Mouse (Mus musculus) spleen, postnatal 36 days (tissue): ENCODE measurements around the gene Col6a4.
A peak's percentile ranks its signal among the peaks of the same experiment; 100 is the strongest.

Experiments
- DNase-seq, 2 experiments: peaks; one replicate each; pipeline ENCODE4 v3.0.0; 2022; ENCODE audit warnings: low spot score in 2 of 2, mixed read lengths in 1 of 2

The Col6a4 gene

GRCm38 (mm10) chr9:106096683-106097082 is at the start of gene Col6a4:
Col6a4 (minus strand) TSS chr9:106096783.
- DNase-seq: no peak

GRCm38 (mm10) chr9:106145582-106145981 is 49.0 kb upstream of the Col6a4 start:
- DNase-seq: no peak

GRCm38 (mm10) chr9:106144176-106144575 is 47.6 kb upstream of the Col6a4 start:
- DNase-seq: no peak

GRCm38 (mm10) chr9:106141955-106142354 is 45.4 kb upstream of the Col6a4 start:
- DNase-seq: no peak

GRCm38 (mm10) chr9:106139763-106140162 is 43.2 kb upstream of the Col6a4 start:
- no peak for DNase-seq

GRCm38 (mm10) chr9:106137671-106138216 is 41.2 kb upstream of the Col6a4 start:
- DNase-seq: no peak

GRCm38 (mm10) chr9:106130250-106130649 is 33.7 kb upstream of the Col6a4 start:
- no peak for DNase-seq

- DNase-seq: no peak
These were observed 32.5 kb upstream of the Col6a4 start for GRCm38 (mm10) chr9:106129072-106129471.

- DNase-seq: no peak
These were observed 30.2 kb upstream of the Col6a4 start for GRCm38 (mm10) chr9:106126786-106127251.

- DNase-seq: peak; percentile 10
These were observed 27.0 kb upstream of the Col6a4 start for GRCm38 (mm10) chr9:106123599-106123998.

- DNase-seq: no peak
These were observed 22.5 kb upstream of the Col6a4 start for GRCm38 (mm10) chr9:106119075-106119474.

- no peak for DNase-seq
These were observed 19.3 kb upstream of the Col6a4 start for GRCm38 (mm10) chr9:106115801-106116424.

GRCm38 (mm10) chr9:106112770-106113423 is 16.3 kb upstream of the Col6a4 start:
- DNase-seq: peak; percentile 13 to 17

- no peak for DNase-seq
These were observed 9.7 kb upstream of the Col6a4 start for GRCm38 (mm10) chr9:106106241-106106640.

GRCm38 (mm10) chr9:106104401-106104800 is 7.8 kb upstream of the Col6a4 start:
- no peak for DNase-seq

GRCm38 (mm10) chr9:106101166-106101565 is 4.6 kb upstream of the Col6a4 start:
- DNase-seq: no peak

GRCm38 (mm10) chr9:106100262-106100661 is 3.7 kb upstream of the Col6a4 start:
- no peak for DNase-seq

GRCm38 (mm10) chr9:106099379-106100021 is 2.9 kb upstream of the Col6a4 start:
- DNase-seq: no peak

GRCm38 (mm10) chr9:106081528-106081927 is 15.1 kb downstream of the Col6a4 start:
- no peak for DNase-seq

- DNase-seq: peak; percentile 5 to 17
These were observed 16.1 kb downstream of the Col6a4 start for GRCm38 (mm10) chr9:106080261-106081033.

GRCm38 (mm10) chr9:106077953-106078352 is 18.6 kb downstream of the Col6a4 start:
- DNase-seq: no peak

GRCm38 (mm10) chr9:106076234-106076633 is 20.3 kb downstream of the Col6a4 start:
- DNase-seq: no peak
